Mouse (Mus musculus) limb, embryonic 15.5 days (tissue): ENCODE results near the gene Jade1. TPM values are rescaled to one million over a fixed set of nuclear protein-coding genes. Genes with fewer than 3 reads are reported as not detected.

Experiments
- ATAC-seq: fragments of 200-750 bp; cut with Nextera tagmentation; 2 replicates; pipeline ENCODE4 v1.8.0; 2017; ENCODE audit warnings: low read depth, moderate TSS enrichment; ENCODE audit not compliant: insufficient number of reproducible peaks, low FRiP score, low TSS enrichment
- H3K27ac ChIP-seq: fragments of 300-500 bp; sonication (generic); 2 replicates; pipeline ENCODE4 v1.5.1; 2015; ENCODE audit warnings: moderate library complexity, mild to moderate bottlenecking, inconsistent platforms
- H3K27me3 ChIP-seq: fragments of 300-500 bp; sonication (generic); 2 replicates; pipeline ENCODE4 v1.6.1; 2015; ENCODE audit warnings: inconsistent platforms
- H3K36me3 ChIP-seq: fragments of 300-500 bp; sonication (generic); 2 replicates; pipeline ENCODE4 v1.6.1; 2015; ENCODE audit warnings: inconsistent platforms
- H3K4me1 ChIP-seq: fragments of 300-500 bp; sonication (generic); 2 replicates; pipeline ENCODE4 v1.6.1; 2015; ENCODE audit warnings: inconsistent platforms
- H3K4me2 ChIP-seq: fragments of 300-500 bp; sonication (generic); 2 replicates; pipeline ENCODE4 v1.6.1; 2015; ENCODE audit warnings: mild to moderate bottlenecking, inconsistent platforms
- H3K4me3 ChIP-seq: fragments of 300-500 bp; sonication (generic); 2 replicates; pipeline ENCODE4 v1.5.1; 2015; ENCODE audit warnings: mild to moderate bottlenecking, inconsistent platforms
- H3K9ac ChIP-seq: fragments of 300-500 bp; sonication (generic); 2 replicates; pipeline ENCODE4 v1.6.1; 2015; ENCODE audit warnings: inconsistent platforms
- H3K9me3 ChIP-seq: fragments of 300-500 bp; sonication (generic); 2 replicates; pipeline ENCODE4 v1.6.1; 2016; ENCODE audit warnings: inconsistent platforms
- WGBS: fragments of 180-500 bp; shearing (Covaris S2); methylation state at CpG from one replicate; pipeline ENCODE4 v1.1.7; 2015; 5-methylcytosine and 5-hydroxymethylcytosine counted together
- polyA plus RNA-seq: library from polyadenylated mRNA; unstranded; fragments of >200 nt; fragmentation: Nextera tagmentation; extraction: Ambion mirVana; gene quantifications from 2 replicates; pipeline ENCODE4 v1.2.1, GENCODE M21; 2015

Jade1 gene
- polyA plus RNA-seq, 1 experiment from 2014 or later: 12.7 TPM

DNA sequence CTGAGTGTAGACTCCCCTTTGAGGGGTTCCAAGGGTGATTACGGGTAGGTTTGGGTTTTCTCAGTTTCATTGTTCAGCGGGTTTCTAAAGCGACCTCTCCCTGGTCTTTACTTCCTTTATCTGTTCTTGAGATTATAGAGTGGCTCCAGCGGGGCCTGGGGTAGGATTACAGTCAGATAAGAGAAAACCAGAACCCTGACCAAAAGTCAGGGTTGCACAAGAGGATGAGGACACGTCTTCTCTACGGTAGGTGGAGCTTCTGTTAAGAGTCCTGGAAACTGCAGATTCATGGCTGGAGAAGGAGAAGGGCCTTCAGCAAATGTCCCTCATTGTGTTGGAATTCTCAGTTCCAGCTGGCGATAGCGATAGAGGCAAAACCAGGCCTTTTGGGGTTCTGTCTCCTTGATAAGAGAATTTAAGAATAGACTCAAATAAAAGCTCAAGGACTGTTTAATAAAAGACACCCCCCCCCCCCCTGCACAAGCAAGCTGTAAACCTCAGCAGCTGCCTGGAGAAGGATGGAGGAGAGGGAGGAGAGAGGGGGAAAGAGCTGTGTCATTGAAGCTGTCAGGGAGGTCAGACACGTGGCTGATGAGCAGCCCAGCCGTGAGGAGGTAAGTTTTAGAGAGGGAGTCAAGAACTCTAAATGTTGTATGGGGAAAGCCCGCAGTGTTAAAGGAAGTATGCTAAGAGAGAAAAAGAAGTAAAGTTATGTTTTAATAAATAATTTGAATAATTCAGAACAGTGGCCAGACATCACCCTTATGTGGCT, 2.6 kb upstream of the Jade1 start:
- no peaks in the 10 kb centered on the region for H3K27me3 ChIP-seq
- no peak for ATAC-seq
- no peaks in the 10 kb centered on the region for H3K4me1 ChIP-seq
- H3K9ac ChIP-seq: no peak overlapping the region
- WGBS: 60% methylated on average over 11 of the region's 11 CpGs
- no peak overlapping the region for H3K27ac ChIP-seq
- no peak overlapping the region for H3K4me2 ChIP-seq
- no peaks in the 10 kb centered on the region for H3K36me3 ChIP-seq
- H3K9me3 ChIP-seq: no peaks in the 10 kb centered on the region
- no peak overlapping the region for H3K4me3 ChIP-seq

DNA sequence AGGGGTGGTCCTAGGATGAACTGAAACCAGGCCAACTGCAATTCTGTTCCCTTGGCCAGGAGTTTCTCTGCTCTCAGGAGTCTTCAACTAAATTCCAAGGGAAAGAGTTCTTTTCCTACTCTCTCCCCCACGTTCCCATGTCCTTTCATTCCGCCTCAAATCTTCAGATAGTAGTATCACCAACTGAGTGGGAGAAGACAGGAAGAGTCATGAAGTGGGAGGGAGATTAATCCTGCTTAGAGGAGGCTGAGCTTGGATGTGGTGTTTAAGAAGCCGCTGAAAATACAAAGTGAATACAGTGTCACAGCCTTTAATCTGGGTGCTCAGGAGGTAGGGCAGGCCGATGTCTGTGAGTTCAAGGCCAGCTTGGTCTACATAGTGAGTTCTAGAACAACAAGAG, 1.9 kb upstream of the Jade1 start:
- 81% methylated on average over 4 of the region's 4 CpGs for WGBS
- Histone ChIP-seq H3K27me3 (no peaks in the 10 kb centered on the region), H3K4me3 (no peak overlapping the region), H3K36me3 (no peaks in the 10 kb centered on the region), H3K9me3 (no peaks in the 10 kb centered on the region), H3K4me2 (no peak overlapping the region), H3K9ac (no peak overlapping the region), H3K4me1 (no peaks in the 10 kb centered on the region), H3K27ac (no peak overlapping the region)
- no peak for ATAC-seq

DNA sequence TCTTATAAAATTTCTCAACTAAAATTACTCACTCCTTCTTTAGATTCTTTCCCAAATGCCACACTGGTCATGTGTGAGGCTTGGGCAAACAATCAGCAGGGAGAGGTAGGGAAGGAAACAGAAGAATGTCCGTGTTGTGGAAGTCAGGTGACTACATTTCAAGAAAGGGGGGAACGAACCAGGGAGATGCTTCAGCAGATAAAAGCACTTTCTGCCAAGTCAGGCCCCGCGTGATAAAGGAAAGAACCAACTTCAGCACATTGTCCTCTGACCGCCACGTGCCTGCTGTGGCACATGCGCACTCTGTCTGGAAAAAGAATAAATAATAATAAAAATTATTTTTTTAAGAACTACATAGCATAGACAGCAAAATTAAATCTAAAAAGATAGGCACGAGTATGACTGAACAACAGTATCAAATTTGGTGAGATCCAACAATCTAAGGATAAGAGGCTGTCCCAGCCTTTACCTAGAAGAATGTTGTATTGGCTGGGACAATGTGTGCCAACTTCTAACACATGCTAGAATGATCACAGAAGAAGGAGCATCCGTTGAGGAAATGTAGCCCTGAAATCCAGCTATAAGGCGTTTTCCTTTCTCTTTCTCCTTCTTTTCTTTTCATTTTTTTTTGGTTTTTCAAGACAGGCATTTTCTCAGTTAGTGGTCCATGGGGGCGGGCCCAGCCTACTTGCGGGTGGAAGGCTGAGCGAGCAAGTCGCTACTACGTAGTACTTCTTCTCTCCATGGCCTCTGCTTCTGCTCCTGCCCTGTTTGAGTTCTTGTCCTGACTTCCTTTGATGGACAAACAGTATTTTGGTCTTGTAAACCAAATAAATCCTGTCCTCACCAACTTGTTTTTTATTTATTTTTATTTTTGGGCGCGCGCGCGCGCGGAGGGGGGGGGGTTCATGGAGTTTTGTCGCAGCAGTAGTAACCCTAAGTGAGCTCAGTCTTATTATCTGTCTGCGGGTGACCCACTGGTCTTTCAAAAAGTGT, 753 bp upstream of the Jade1 start:
- Histone ChIP-seq H3K9me3 (no peaks in the 10 kb centered on the region), H3K9ac (no peak overlapping the region), H3K4me1 (no peaks in the 10 kb centered on the region), H3K4me2 (no peak overlapping the region), H3K27me3 (no peaks in the 10 kb centered on the region), H3K27ac (no peak overlapping the region), H3K36me3 (no peaks in the 10 kb centered on the region), H3K4me3 (no peak overlapping the region)
- 92% methylated on average over 24 of the region's 24 CpGs for WGBS
- ATAC-seq: no peak

DNA sequence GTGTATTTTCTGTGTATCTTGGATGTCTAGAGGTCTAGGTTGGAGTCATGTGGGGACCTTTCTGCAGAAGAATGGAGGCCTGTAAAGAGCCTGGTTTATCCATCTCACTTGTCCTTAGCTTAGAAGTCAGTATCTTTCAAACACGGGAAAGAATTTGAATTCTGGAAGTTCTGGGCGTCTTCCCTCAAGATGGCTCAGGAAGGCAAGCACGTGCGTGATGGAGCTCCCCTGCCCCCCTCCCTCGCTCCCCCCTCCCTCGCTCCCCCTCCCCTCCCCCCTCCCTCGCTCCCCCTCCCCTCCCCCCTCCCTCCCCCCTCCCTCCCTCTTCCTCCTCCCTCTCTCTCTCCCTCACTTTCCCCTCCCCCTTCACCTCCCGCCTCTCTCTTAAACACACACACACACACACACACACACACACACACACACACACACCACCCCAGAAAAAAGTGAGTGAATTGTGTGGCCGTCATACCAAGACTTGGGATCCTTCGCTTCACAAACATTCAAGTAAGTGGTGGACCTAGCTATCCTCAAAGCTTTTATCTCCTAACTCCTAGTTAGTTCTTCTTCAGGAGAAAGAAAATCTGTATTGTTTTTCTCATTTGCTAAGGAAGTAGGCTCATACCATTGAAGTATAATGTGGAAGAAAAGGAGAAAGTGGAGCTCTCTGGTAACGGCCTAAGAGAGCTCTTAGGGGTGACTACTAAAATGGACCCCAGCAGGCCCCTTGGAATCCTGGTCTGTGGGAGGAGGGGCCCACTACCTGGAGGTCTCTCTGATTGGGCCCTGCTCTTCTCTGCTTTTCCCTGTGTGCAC, 1.1 kb downstream of the Jade1 start:
- Histone ChIP-seq H3K9ac (no peak overlapping the region), H3K4me2 (no peak overlapping the region), H3K9me3 (no peaks in the 10 kb centered on the region), H3K4me3 (no peak overlapping the region), H3K27ac (no peak overlapping the region), H3K36me3 (no peaks in the 10 kb centered on the region), H3K4me1 (no peaks in the 10 kb centered on the region), H3K27me3 (no peaks in the 10 kb centered on the region)
- ATAC-seq: no peak
- WGBS: 86% methylated on average over 8 of the region's 11 CpGs

DNA sequence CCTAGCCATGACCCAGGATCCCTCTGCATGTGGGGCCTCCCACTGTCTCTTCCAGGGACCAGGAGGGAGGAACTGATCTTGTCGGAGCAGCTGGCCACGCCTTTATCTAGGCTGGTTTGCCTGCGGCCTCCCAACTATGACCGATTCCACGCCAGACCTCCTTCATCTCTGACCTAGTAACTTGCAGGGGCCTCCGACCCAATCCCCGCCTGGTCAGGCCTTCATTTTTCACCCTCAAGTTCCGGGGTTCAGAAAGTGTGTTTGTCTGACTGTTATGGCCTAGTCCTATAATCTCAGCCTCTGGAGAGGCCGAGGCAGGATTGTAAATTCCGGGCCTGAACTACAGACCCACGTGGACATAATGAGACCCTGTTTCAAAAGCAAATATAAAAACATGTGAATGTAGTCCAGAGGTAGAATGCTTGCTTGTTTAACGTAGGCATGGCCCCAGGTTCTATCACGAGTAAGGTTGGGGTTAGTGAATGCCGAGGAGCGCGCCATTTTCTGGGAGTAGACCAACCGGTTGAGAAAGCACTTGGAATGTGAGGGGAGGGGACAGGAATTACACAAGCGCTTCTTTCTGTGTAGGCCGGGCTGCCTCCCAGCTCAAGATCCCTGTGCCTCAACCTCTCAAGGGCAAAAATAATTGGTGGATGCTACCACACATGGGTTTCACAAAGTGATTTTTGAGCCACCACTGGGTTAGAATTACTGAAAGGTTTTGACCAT, 1.9 kb downstream of the Jade1 start:
- H3K27ac ChIP-seq: no peak overlapping the region
- H3K4me1 ChIP-seq: no peaks in the 10 kb centered on the region
- no peak overlapping the region for H3K4me3 ChIP-seq
- no peak overlapping the region for H3K9ac ChIP-seq
- H3K36me3 ChIP-seq: no peaks in the 10 kb centered on the region
- H3K9me3 ChIP-seq: no peaks in the 10 kb centered on the region
- no peak for ATAC-seq
- no peaks in the 10 kb centered on the region for H3K27me3 ChIP-seq
- 81% methylated on average over 19 of the region's 19 CpGs for WGBS
- no peak overlapping the region for H3K4me2 ChIP-seq

DNA sequence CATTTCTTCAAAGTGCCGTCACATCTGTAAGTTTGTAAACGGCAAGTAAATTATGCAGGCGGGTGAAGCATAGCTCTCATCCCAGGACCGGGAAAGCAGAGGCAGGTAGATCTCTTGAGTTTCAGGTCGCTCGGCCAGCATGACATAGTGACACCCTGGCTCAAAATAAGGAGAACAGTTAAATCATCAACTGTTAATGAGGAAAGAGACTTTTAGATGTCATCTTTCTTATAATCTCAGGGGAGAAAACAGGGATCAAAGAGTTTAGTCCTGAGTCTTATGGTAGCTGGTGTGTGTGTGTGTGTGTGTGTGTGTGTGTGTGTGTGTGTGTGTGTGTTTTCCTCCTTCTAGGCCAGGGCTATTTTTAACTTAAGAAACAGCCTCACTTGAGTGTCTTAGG, 5.0 kb downstream of the Jade1 start:
- H3K27ac ChIP-seq: no peak overlapping the region
- ATAC-seq: no peak
- no peaks in the 10 kb centered on the region for H3K9me3 ChIP-seq
- WGBS: 89% methylated on average over 6 of the region's 6 CpGs
- H3K36me3 ChIP-seq: no peaks in the 10 kb centered on the region
- H3K9ac ChIP-seq: no peak overlapping the region
- H3K4me3 ChIP-seq: no peak overlapping the region
- peaks cover 12% of the 10 kb centered on the region for H3K4me1 ChIP-seq
- H3K27me3 ChIP-seq: no peaks in the 10 kb centered on the region
- no peak overlapping the region for H3K4me2 ChIP-seq

DNA sequence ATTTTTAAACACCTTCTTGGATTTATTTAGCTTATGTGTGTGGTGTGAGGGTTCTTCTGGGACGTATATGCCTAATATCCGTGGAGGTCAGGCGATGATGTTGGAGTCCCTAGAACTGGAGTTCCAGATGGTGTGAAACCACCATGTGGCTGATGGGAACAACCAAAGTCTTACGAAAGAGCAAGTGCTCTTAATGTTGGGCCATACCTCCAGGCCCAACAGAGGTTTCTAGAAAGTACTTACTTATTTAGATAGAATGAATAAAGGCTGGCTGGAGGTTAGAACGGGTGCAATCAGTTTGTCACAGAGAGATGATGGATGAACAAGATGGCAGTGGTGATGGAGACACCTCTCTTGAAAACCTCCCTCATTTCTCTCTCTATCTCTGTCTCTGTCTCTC, 6.3 kb downstream of the Jade1 start:
- WGBS: 81% methylated on average over 5 of the region's 5 CpGs
- H3K36me3 ChIP-seq: no peaks in the 10 kb centered on the region
- ATAC-seq: no peak
- H3K27me3 ChIP-seq: no peaks in the 10 kb centered on the region
- no peak overlapping the region for H3K27ac ChIP-seq
- no peak overlapping the region for H3K4me2 ChIP-seq
- no peak overlapping the region for H3K4me3 ChIP-seq
- no peak overlapping the region for H3K9ac ChIP-seq
- H3K9me3 ChIP-seq: no peaks in the 10 kb centered on the region
- peaks cover 16% of the 10 kb centered on the region for H3K4me1 ChIP-seq

DNA sequence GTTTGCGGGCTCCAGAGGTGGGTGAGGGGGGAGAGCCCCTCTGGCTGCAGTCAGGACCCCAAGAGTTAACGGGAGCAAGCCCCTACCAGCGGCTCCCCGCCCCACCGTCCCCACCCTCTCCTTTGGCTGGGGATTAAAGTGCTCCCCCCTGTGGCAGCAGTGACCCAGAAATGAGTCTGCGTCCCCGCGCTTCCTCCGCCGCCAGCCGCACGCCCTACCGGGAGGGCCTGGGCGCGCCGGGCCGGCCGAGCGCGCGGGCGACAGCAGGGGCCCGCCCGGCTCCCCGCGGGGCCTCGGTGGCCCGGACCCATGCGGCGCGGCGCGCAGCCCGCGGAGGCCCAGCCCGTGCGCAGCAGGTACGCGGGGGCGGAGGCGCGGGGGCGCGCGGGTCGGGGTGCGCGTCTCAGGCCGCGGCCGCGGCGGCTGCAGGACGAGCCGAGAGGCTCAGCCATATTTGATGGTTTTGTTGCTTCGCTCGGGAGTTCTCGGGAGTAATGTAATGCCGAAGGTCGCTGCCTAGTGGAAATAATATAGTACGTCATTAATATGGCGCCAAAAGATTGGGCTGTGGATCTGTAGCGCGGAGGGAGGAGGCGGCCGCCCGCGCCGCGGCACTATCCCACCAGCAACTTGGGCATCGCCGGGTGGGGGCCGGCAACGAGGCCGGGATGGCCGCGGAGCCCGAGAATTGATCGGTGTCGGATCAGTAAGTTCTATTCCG, 7.8 kb downstream of the Jade1 start:
- ATAC-seq: peak; percentile 71
- no peaks in the 10 kb centered on the region for H3K36me3 ChIP-seq
- no peaks in the 10 kb centered on the region for H3K9me3 ChIP-seq
- peak overlapping the region; percentile 98 for H3K4me2 ChIP-seq
- peak overlapping the region; percentile 79 for H3K4me3 ChIP-seq
- H3K9ac ChIP-seq: peak overlapping the region; percentile 72
- peaks cover 16% of the 10 kb centered on the region for H3K4me1 ChIP-seq
- no peaks in the 10 kb centered on the region for H3K27me3 ChIP-seq
- WGBS: under 1% methylated on average over 71 of the region's 81 CpGs
- peak overlapping the region; percentile 92 for H3K27ac ChIP-seq

DNA sequence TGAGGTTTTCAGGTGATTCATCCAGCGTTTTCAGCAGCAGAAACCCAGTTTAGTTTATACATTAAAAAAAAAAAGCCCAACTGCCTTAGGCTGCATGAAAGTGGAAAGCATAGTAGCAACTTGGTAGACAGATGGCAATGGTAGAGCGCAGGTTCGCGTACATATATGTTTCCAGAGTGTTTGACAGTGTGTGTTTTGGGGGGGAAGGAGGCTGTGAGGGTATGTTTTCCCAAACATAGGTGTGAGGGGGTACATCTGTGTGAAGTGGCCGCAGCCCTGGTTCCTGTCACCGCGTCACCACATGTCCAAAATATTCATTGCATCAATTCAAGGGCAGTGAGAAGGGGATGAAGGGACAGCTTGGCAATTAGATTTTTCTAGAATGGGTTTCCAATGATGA, 8.5 kb downstream of the Jade1 start:
- H3K4me2 ChIP-seq: peak overlapping the region; percentile 98
- ATAC-seq: no peak
- no peaks in the 10 kb centered on the region for H3K27me3 ChIP-seq
- peak overlapping the region; percentile 92 for H3K27ac ChIP-seq
- H3K36me3 ChIP-seq: no peaks in the 10 kb centered on the region
- no peaks in the 10 kb centered on the region for H3K9me3 ChIP-seq
- H3K4me1 ChIP-seq: peaks cover 16% of the 10 kb centered on the region
- H3K4me3 ChIP-seq: peak overlapping the region; percentile 79
- under 1% methylated on average over 7 of the region's 7 CpGs for WGBS
- peak overlapping the region; percentile 72 for H3K9ac ChIP-seq

DNA sequence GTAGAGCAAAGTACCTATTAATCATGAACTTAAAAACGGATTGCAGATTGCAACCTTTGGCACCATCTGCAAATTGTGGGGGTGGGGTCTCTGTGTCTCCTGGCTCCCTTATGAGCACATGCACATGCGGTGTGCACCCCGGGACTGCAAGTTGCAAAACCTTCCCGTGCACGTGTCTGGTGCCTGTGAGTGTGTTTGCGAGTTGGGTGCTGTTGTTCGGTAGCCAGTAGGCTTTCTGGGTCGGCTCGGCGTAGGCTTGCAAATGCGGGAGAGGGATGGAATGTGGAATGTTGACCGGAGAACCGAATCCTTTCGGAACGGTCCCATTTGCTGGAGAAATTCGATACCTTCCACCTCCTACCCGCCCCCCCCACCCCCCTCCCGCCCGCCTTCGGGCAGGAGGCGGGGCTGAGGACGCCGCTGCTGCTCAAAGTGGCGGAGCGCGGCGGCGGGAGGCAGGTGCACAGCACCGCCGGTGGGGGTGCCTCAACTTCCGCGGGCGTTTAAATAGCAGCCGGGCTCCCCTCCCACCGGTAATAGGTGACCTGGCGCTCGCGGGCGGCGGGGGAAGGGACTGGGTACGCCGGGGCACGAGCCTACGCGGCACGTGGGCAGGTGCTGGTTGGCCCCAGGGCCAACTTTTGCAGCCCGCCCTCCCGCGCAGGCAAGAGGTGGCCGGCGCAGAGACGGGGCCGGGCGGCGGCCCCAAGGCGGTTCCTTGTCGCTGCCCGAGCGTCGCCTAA, 9.1 kb downstream of the Jade1 start:
- no peaks in the 10 kb centered on the region for H3K36me3 ChIP-seq
- peak; percentile 13; the same call in 1 of the 2 replicates for ATAC-seq
- WGBS: under 1% methylated on average over 56 of the region's 60 CpGs
- H3K27ac ChIP-seq: peak overlapping the region; percentile 92
- H3K4me1 ChIP-seq: peaks cover 16% of the 10 kb centered on the region
- H3K9ac ChIP-seq: peak overlapping the region; percentile 72
- H3K9me3 ChIP-seq: no peaks in the 10 kb centered on the region
- H3K4me2 ChIP-seq: peak overlapping the region; percentile 98
- no peaks in the 10 kb centered on the region for H3K27me3 ChIP-seq
- H3K4me3 ChIP-seq: peak overlapping the region; percentile 79
